Mouse (Mus musculus) liver, embryonic 11.5 days (tissue): ENCODE data around the gene Lap3. TPM values are rescaled to one million over a fixed set of nuclear protein-coding genes. Genes with fewer than 3 reads are reported as not detected.

ENCODE experiments used
- ATAC-seq: fragments of 200-750 bp; cut with Nextera tagmentation; replicated peaks from 2 replicates; pipeline ENCODE4 v1.8.0; 2017; ENCODE audit warnings: moderate number of reproducible peaks, mild to moderate bottlenecking, moderate TSS enrichment, moderate library complexity; ENCODE audit not compliant: low FRiP score
- DNase-seq: peaks from one replicate; pipeline ENCODE4 v3.0.0-alpha.2; 2017; ENCODE audit warnings: low spot score
- H3K27ac ChIP-seq: fragments of 300-500 bp; sonication (generic); 2 replicates; pipeline ENCODE4 v1.5.1; 2014; ENCODE audit warnings: mild to moderate bottlenecking, low read depth, low read length, control low read depth
- H3K27me3 ChIP-seq: fragments of 300-500 bp; sonication (generic); replicated peaks from 2 replicates; pipeline ENCODE4 v1.6.1; 2014; ENCODE audit warnings: low read length, mixed read lengths; ENCODE audit not compliant: control insufficient read depth, insufficient read depth
- H3K36me3 ChIP-seq: fragments of 300-500 bp; sonication (generic); 2 replicates; pipeline ENCODE4 v1.6.1; 2014; ENCODE audit warnings: mild to moderate bottlenecking, low read length, moderate library complexity, mixed read lengths; ENCODE audit not compliant: control insufficient read depth, insufficient read depth
- H3K4me1 ChIP-seq: fragments of 300-500 bp; sonication (generic); replicated peaks from 2 replicates; pipeline ENCODE4 v1.6.1; 2014; ENCODE audit warnings: low read length, mixed read lengths; ENCODE audit not compliant: control insufficient read depth, insufficient read depth
- H3K4me2 ChIP-seq: fragments of 300-500 bp; sonication (generic); 2 replicates; pipeline ENCODE4 v1.6.1; 2014; ENCODE audit warnings: mild to moderate bottlenecking, control low read depth, moderate library complexity
- H3K4me3 ChIP-seq: fragments of 300-500 bp; sonication (generic); 2 replicates; pipeline ENCODE4 v1.5.1; 2014; ENCODE audit warnings: low read depth, low read length, control low read depth
- H3K9ac ChIP-seq: fragments of 300-500 bp; sonication (generic); 2 replicates; pipeline ENCODE4 v1.6.1; 2014; ENCODE audit warnings: low read depth, low read length, control low read depth
- H3K9me3 ChIP-seq: fragments of 300-500 bp; sonication (generic); 2 replicates; pipeline ENCODE4 v1.6.1; 2016; ENCODE audit warnings: low read length, inconsistent platforms, mixed read lengths; ENCODE audit not compliant: control insufficient read depth
- WGBS: fragments of 180-500 bp; shearing (Covaris S2); extraction: QIAGEN DNeasy Blood & Tissue Kit; methylation state at CpG from one replicate; pipeline ENCODE4 v1.1.7; 2014; 5-methylcytosine and 5-hydroxymethylcytosine counted together
- polyA plus RNA-seq: library from polyadenylated mRNA; unstranded; fragments of >200 nt; fragmentation: Nextera tagmentation; extraction: Ambion mirVana; gene quantifications from 2 replicates; pipeline ENCODE4 v1.2.1, GENCODE M21; 2014

The Lap3 gene
- 112 and 115 TPM in 2 replicates for polyA plus RNA-seq

DNA sequence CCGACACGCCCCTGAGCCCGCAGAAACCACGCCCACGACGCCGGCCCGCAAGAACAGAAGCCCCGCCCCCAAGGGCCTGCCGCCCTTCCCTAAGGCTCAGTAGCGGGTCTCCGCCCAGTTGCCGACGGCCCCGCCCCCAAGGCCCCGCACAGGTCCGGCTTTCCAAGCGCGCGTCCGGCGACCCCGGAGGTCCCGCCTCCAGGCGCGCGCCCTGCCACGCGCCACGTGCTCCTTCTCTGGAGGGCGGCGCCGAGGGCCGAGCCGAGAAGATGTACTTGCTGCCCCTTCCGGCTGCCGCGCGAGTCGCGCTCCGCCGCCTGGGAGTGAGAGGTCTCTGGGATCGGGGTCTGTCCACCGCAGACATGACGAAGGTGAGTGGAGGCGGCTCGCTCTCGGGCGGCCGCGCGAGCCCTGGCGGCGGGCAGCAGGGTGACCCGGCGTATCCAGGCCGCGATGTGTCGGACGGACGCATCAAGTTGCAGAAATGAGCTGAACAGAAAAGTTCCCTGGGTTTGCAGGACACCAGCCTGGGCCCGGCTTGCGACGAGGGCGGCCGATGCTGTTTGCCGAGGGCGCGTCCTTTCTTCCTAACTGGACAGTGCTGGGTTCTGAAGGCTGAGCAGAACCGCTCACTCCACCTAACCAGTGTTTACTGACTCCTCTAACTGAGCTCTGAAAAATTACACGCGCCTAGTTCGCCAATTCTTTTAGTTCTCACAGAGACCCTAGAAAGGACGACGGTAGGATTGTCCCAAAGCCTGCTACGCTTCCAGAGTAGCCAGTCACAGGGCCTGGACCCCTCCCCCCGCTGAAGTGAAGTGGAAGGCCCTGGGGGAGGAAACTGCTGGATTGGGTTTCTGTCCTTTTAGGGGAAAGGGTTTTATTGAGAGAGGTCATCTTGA lies at the start of gene Lap3:
Gene Lap3, plus strand, starts transcription at position 184 of the 902 bp plus-strand sequence.
- DNase-seq (peak; percentile 99), ATAC-seq (peak; percentile 93)
- Histone ChIP-seq H3K4me1 (peaks cover 9% of the 10 kb centered on the region), H3K36me3 (peaks cover 11% of the 10 kb centered on the region), H3K4me2 (peak within 1 kb of the TSS; percentile 91), H3K4me3 (peak within 1 kb of the TSS; percentile 64), H3K27me3 (no peaks in the 10 kb centered on the region), H3K9ac (peak within 1 kb of the TSS; percentile 83), H3K27ac (peak within 1 kb of the TSS; percentile 64), H3K9me3 (no peaks in the 10 kb centered on the region)
- under 1% methylated on average over 78 of the region's 78 CpGs for WGBS

DNA sequence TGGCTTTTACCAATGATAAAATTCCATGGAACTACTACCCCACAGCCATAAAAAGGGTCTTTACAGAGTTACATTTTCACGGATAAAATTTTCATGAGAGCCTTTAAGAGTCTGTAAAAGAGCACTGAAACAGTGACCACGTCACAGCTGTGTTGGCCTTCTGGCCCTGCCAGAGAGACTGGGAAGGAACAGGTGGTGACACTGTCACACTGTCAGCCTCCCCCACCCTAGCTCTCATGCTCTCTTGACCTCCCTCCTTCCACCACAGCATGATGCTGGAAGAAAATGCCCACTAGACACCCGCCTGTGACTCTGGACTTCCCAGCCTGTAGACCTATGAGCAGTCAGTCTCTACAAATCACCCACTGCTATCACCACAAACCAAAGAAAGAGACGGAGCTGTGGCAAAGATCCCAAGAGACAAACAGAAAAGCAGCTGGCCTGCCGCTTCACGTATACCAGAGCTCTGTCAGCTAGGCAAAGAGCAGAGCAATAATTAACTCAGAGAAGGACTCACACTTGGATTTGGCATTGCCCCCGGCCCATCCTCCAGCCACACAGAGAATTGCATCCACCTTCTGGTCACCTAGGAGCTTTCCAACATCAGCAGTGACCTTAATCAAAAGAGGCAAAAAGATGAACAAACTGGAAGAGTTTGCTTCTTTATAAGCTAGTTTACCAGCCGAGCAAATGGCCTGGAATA lies 48.9 kb upstream of the Lap3 start:
- no peak overlapping the region for H3K9ac ChIP-seq
- ATAC-seq (no peak), DNase-seq (no peak)
- no peaks in the 10 kb centered on the region for H3K27me3 ChIP-seq
- H3K9me3 ChIP-seq, result no peaks in the 10 kb centered on the region
- no peak overlapping the region for H3K27ac ChIP-seq
- H3K4me3 ChIP-seq, result no peak overlapping the region
- peaks cover 3% of the 10 kb centered on the region; the same call in 1 of the 2 replicates for H3K36me3 ChIP-seq
- H3K4me2 ChIP-seq, result no peak overlapping the region
- WGBS, result 81% methylated on average over 8 of the region's 8 CpGs
- H3K4me1 ChIP-seq, result peaks cover 8% of the 10 kb centered on the region; the same call in 1 of the 2 replicates

DNA sequence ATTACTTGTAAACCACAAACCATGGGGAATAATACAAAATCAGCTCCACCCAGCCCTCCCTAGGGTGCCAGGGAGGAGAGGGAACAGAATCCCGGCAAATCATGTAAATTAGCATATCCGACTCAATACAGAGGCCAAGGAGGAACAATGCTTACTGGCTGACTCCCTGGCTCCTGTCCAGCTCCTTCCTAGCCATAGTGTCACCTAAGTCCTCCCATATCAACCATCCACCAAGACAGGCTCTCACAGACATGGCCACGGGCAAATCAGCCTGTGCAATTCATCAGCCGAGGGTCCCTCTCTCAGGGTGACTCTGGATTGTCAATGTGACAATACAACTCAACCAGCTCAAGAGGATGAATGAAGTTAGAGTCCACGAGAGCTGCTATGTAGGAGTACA lies 44.5 kb upstream of the Lap3 start:
- peak overlapping the region; percentile 86 for H3K4me2 ChIP-seq
- H3K27me3 ChIP-seq, result no peaks in the 10 kb centered on the region
- peak overlapping the region; percentile 70 for H3K4me3 ChIP-seq
- ATAC-seq, result no peak
- H3K9me3 ChIP-seq, result no peaks in the 10 kb centered on the region
- H3K27ac ChIP-seq, result no peak overlapping the region
- WGBS, result 66% methylated on average over 5 of the region's 5 CpGs
- no peaks in the 10 kb centered on the region; the same call in 1 of the 2 replicates for H3K36me3 ChIP-seq
- no peak for DNase-seq
- H3K4me1 ChIP-seq, result peaks cover 8% of the 10 kb centered on the region; the same call in 1 of the 2 replicates
- peak overlapping the region; percentile 60; the same call in 1 of the 2 replicates for H3K9ac ChIP-seq

- DNase-seq (no peak), ATAC-seq (no peak)
- no peak overlapping the region for H3K27ac ChIP-seq
- peaks cover 8% of the 10 kb centered on the region; the same call in 1 of the 2 replicates for H3K4me1 ChIP-seq
- peak overlapping the region; percentile 86 for H3K4me2 ChIP-seq
- H3K27me3 ChIP-seq, result no peaks in the 10 kb centered on the region
- WGBS, result 4% methylated on average over 8 of the region's 8 CpGs
- H3K9me3 ChIP-seq, result no peaks in the 10 kb centered on the region
- H3K4me3 ChIP-seq, result peak overlapping the region; percentile 70
- H3K9ac ChIP-seq, result peak overlapping the region; percentile 60
- H3K36me3 ChIP-seq, result no peaks in the 10 kb centered on the region; the same call in 1 of the 2 replicates
Observed at GRCm38 (mm10) chr5:45449206-45449605, 44.0 kb upstream of the Lap3 start.

- Histone ChIP-seq H3K9ac (peak within 1 kb of the TSS; percentile 60), H3K4me1 (peaks cover 8% of the 10 kb centered on the region; the same call in 1 of the 2 replicates), H3K4me2 (peak within 1 kb of the TSS; percentile 86), H3K27me3 (no peaks in the 10 kb centered on the region), H3K36me3 (no peaks in the 10 kb centered on the region), H3K9me3 (no peaks in the 10 kb centered on the region), H3K4me3 (peak within 1 kb of the TSS; percentile 70), H3K27ac (peak within 1 kb of the TSS; percentile 69)
- ATAC-seq, result peak; percentile 99
- peak; percentile 96 for DNase-seq
- WGBS, result under 1% methylated on average over 70 of the region's 70 CpGs
Observed at GRCm38 (mm10) chr5:45449831-45450716, 43.1 kb upstream of the Lap3 start, which contains the start of gene Qdpr. Qdpr (minus strand) TSS chr5:45450236.

- Histone ChIP-seq H3K27me3 (no peaks in the 10 kb centered on the region), H3K9ac (no peak within 1 kb of the TSS), H3K9me3 (no peaks in the 10 kb centered on the region), H3K4me2 (no peak within 1 kb of the TSS), H3K4me1 (peaks cover 8% of the 10 kb centered on the region; the same call in 1 of the 2 replicates), H3K27ac (no peak within 1 kb of the TSS), H3K36me3 (no peaks in the 10 kb centered on the region), H3K4me3 (no peak within 1 kb of the TSS)
- DNase-seq (no peak), ATAC-seq (no peak)
- 72% methylated on average over 6 of the region's 6 CpGs for WGBS
Observed at GRCm38 (mm10) chr5:45453451-45453850, 39.7 kb upstream of the Lap3 start, which contains the start of gene Clrn2. Clrn2 (plus strand) TSS chr5:45453751.

GRCm38 (mm10) chr5:45454456-45454855 lies 38.7 kb upstream of the Lap3 start:
- WGBS, result 50% methylated on average over 9 of the region's 9 CpGs
- Histone ChIP-seq H3K27ac (no peak overlapping the region), H3K36me3 (no peaks in the 10 kb centered on the region), H3K4me3 (no peak overlapping the region), H3K4me2 (no peak overlapping the region), H3K27me3 (no peaks in the 10 kb centered on the region), H3K9ac (no peak overlapping the region), H3K9me3 (no peaks in the 10 kb centered on the region), H3K4me1 (no peaks in the 10 kb centered on the region)
- ATAC-seq (no peak), DNase-seq (no peak)
